Mouse (Mus musculus) liver, adult 2 months (tissue): Measurements from ENCODE around the gene Irf7. TPM values are rescaled to one million over a fixed set of nuclear protein-coding genes. Genes with fewer than 3 reads are reported as not detected.
A peak's percentile ranks its signal among the peaks of the same experiment; 100 is the strongest.

Experiments used
- DNase-seq: peaks from one replicate; pipeline ENCODE4 v3.0.0-alpha.2; 2011; ENCODE audit warnings: low read depth, low spot score; ENCODE audit errors: extremely low read depth
- H3K27ac ChIP-seq: fragments of 200-500 bp; replicated peaks from 2 replicates; pipeline ENCODE4 v1.5.1; 2012; ENCODE audit warnings: low read depth, mild to moderate bottlenecking, control low read depth, inconsistent platforms, low read length; ENCODE audit not compliant: insufficient read depth
- H3K27me3 ChIP-seq: fragments of 200-500 bp; 2 replicates; pipeline ENCODE4 v1.6.1; 2012; ENCODE audit warnings: mild to moderate bottlenecking, moderate library complexity, low read length, inconsistent platforms; ENCODE audit not compliant: control insufficient read depth, insufficient read depth
- H3K36me3 ChIP-seq: fragments of 200-500 bp; 2 replicates; pipeline ENCODE4 v1.6.1; 2012; ENCODE audit warnings: low read length, inconsistent platforms; ENCODE audit not compliant: control insufficient read depth, insufficient read depth
- H3K4me1 ChIP-seq: fragments of 200-500 bp; 2 replicates; pipeline ENCODE4 v1.6.1; 2011; ENCODE audit warnings: low read length; ENCODE audit not compliant: control insufficient read depth, insufficient read depth
- H3K4me3 ChIP-seq: fragments of 200-500 bp; 2 replicates; pipeline ENCODE4 v1.5.1; 2011; ENCODE audit warnings: low read depth, mild to moderate bottlenecking, control low read depth, low read length, moderate library complexity; ENCODE audit not compliant: insufficient read depth
- H3K79me2 ChIP-seq: fragments of 200-500 bp; 2 replicates; pipeline ENCODE4 v1.6.1; 2012; ENCODE audit warnings: inconsistent platforms, mild to moderate bottlenecking, low read length, moderate library complexity; ENCODE audit not compliant: control insufficient read depth, insufficient read depth
- H3K9ac ChIP-seq: fragments of 200-500 bp; 2 replicates; pipeline ENCODE4 v1.6.1; 2012; ENCODE audit warnings: low read depth, mild to moderate bottlenecking, control low read depth, inconsistent platforms, low read length
- CTCF ChIP-seq: fragments of 200-500 bp; IDR thresholded peaks from 2 replicates; pipeline ENCODE4 v1.5.1; 2011; ENCODE audit warnings: low read depth, low read length, control low read depth
- POLR2A ChIP-seq: fragments of 200-500 bp; IDR thresholded peaks from 2 replicates; pipeline ENCODE4 v1.6.1; 2011; ENCODE audit warnings: low read length, control low read depth; ENCODE audit not compliant: insufficient read depth; ENCODE audit errors: extremely low read depth
- WGBS: fragments of 180-500 bp; shearing (Covaris S2); methylation state at CpG from one replicate; pipeline ENCODE4 v1.1.7; 2018; 5-methylcytosine and 5-hydroxymethylcytosine counted together
- polyA plus RNA-seq: library from polyadenylated mRNA; depleted of rRNA; stranded (reverse); fragments of >200 nt; gene quantifications from 2 replicates; pipeline ENCODE4 v1.2.3, GENCODE M21; 2012
- total RNA-seq: library from RNA; depleted of rRNA; stranded (reverse); fragments of >200 nt; gene quantifications from 2 replicates; pipeline ENCODE4 v1.2.3, GENCODE M21; 2014

The Irf7 gene
- total and polyA plus RNA-seq, 2 experiments = 32.2 to 102 TPM

DNA sequence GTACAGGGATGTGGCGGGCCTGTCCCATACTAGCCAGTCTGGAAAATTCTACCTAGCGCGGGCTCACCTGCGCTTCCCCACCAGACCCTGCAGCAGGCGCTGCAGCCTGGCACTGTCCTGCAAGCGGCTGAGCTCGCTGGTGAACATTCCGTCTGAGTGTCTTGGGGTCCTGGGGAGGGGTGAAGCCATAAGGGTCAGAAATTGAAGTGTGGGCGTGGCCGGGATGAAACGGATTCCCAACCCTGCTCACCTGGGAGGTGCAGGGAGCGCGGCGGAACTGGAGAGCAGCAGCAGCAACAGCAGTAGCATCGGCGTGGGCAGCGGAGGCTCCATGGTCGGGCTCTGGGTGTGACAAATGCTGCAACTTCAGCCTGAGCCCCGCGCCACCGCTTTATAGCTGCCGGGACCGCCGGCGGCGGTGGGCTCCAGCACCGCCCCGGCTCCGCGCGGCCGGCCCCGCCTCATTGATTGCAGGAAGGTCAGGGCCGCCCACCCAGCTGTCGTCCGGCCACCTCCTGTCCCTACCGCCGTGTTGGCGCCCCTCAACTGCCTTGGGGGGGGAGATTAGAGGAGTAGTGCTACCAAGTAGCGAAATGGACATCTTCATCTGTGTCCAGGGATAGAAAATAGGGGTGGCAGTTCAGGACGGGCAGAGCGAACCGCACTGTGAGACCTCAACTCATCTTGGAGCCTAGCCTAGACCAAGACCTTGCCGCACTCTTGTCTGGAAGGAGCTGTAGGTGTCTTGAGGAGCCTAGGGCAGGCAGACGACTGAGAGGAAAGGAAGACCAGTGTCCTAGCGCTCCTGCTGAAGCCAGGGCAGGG, 12.7 kb upstream of the Irf7 start, which contains the start of gene Sct:
Sct (minus strand) TSS at position 368 of the 825 bp plus-strand sequence.
- H3K27ac ChIP-seq = no peak within 1 kb of the TSS
- DNase-seq = no peak
- H3K4me3 ChIP-seq = peak within 1 kb of the TSS; percentile 20; the same call in 1 of the 2 replicates
- no peak within 1 kb of the TSS for H3K9ac ChIP-seq
- H3K4me1 ChIP-seq = peaks cover 5% of the 10 kb centered on the region; the same call in 1 of the 2 replicates
- no peaks in the 10 kb centered on the region; the same call in 1 of the 2 replicates for H3K79me2 ChIP-seq
- TF ChIP-seq CTCF (peak; percentile 58), POLR2A (no peak)
- 16% methylated on average over 46 of the region's 46 CpGs for whole genome bisulfite sequencing
- H3K27me3 ChIP-seq = peaks cover 5% of the 10 kb centered on the region; the same call in 1 of the 2 replicates
- no peaks in the 10 kb centered on the region for H3K36me3 ChIP-seq

DNA sequence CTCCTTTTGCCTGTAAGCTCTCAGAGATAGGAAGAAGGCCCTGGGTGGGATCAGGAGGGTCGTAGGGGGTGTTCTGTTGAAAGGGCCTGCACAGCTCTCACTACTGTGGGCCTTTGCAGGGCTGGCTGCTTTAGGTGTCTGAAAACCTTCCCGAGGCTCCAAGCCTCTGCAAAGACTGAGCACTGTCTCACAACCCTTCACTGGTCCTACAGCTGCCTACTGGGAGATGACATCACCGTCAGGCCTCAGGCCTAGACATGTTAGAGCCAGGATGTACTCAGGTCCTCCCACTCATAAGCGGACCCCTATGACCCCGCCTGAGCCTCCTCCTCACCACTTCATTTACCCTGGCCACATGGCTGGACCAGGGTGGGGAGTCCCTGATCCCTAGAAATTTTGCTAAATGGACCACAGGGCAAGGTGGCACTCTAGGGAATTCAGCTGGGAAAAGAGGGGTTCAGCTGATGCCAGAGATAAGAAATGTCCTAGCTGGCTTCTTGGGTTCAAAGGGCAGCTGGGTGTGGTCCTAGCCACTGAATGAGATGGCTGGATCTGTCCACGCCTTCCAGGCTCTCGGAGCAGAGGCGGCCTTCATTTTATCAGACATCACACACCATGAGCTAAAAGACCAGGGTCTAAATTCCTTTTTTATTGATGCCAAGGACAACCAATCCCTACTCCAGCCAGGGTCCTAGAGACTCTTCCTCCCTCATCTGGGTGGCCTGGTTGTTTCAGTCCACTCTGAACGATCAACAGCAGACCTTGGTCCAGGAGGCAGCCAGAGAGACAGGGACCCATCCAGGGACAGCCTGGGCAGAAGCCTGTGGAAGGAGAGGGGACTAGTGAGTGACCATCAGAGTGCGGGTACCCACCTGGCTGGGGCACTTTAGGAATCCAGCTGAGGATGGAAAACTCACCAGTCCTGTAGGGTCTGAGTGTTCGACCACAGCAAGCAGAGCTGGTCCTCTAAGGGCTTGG, 11.7 kb upstream of the Irf7 start:
- no peak overlapping the region for H3K4me3 ChIP-seq
- WGBS = 90% methylated on average over 11 of the region's 11 CpGs
- no peak overlapping the region for H3K27ac ChIP-seq
- peaks cover 5% of the 10 kb centered on the region; the same call in 1 of the 2 replicates for H3K4me1 ChIP-seq
- peaks cover 5% of the 10 kb centered on the region; the same call in 1 of the 2 replicates for H3K27me3 ChIP-seq
- DNase-seq = no peak
- TF ChIP-seq POLR2A (no peak), CTCF (no peak)
- no peak overlapping the region for H3K9ac ChIP-seq
- H3K79me2 ChIP-seq = no peaks in the 10 kb centered on the region; the same call in 1 of the 2 replicates
- H3K36me3 ChIP-seq = no peaks in the 10 kb centered on the region

DNA sequence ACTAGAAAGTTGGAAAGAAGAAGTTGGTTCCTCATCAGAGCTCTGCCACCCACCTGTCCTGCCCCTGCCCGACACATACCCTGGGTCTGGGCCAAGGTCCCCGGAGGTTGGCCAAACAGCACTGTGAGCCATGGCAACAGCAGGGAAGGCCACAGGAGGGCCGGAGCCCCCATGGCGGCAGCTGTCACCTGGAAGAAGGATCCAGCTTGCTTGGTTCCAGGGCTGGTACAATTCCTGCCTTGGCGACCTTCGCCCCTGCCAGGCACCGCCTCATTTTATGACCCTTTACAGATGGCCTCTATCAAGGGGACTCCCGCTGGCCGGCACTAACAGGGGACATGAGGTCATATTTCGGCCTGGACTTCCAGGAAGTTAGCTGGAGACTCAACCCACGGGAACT, 10.3 kb upstream of the Irf7 start, which contains the start of gene Cdhr5:
Cdhr5 (minus strand) TSS at position 241 of the 400 bp plus-strand sequence.
- H3K27me3 ChIP-seq = peaks cover 5% of the 10 kb centered on the region; the same call in 1 of the 2 replicates
- no peaks in the 10 kb centered on the region; the same call in 1 of the 2 replicates for H3K79me2 ChIP-seq
- peak within 1 kb of the TSS; percentile 91 for H3K4me3 ChIP-seq
- H3K27ac ChIP-seq = peak within 1 kb of the TSS; percentile 80
- peak; percentile 68 for DNase-seq
- WGBS = 25% methylated on average over 11 of the region's 11 CpGs
- H3K36me3 ChIP-seq = no peaks in the 10 kb centered on the region
- H3K4me1 ChIP-seq = peaks cover 5% of the 10 kb centered on the region; the same call in 1 of the 2 replicates
- TF ChIP-seq POLR2A = no peak
- no peak for TF ChIP-seq CTCF
- H3K9ac ChIP-seq = peak within 1 kb of the TSS; percentile 86

DNA sequence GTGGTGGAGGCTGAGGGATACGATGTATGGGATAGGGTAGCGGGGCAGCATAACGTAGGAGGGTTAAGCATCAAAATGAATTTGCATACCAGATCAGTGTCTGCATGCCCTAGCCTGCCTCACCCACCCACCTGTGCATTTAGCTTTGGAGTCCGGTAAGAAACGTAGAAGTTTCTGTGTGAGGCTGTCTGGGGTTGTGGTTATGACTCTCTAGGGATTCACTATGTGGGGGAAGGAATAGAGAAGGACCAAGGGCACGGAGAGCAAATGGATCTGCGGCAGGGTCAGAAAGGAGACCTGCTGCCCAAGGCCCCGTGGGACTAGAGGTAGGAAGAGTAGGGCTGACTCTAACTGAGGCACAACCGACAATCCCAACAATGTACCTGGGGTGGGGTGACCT, 9.1 kb upstream of the Irf7 start:
- Histone ChIP-seq H3K4me1 (peaks cover 5% of the 10 kb centered on the region; the same call in 1 of the 2 replicates), H3K27ac (no peak overlapping the region), H3K36me3 (no peaks in the 10 kb centered on the region), H3K9ac (no peak overlapping the region), H3K4me3 (no peak overlapping the region), H3K27me3 (peaks cover 5% of the 10 kb centered on the region; the same call in 1 of the 2 replicates), H3K79me2 (no peaks in the 10 kb centered on the region; the same call in 1 of the 2 replicates)
- WGBS = 96% methylated on average over 9 of the region's 9 CpGs
- no peak for TF ChIP-seq POLR2A
- TF ChIP-seq CTCF = no peak
- no peak for DNase-seq

DNA sequence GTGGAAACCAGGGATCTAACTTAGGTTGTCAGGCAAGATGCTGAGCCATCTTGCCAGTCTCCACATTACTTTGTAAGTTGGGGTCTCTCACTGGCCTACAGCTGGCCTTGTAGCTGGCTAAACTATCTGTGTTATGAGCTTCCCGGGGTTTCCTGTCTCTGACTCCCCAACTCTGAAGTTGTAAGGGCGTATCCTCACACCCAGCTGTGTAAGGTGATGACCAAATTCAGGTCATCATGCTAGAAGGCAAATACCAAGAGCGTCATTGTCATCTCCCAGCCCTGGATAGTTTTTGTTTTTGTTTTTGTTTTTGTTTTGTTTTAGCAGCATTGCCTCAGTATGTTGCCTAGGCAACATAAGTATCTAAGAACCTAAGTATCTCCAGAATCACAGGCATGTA, 4.3 kb upstream of the Irf7 start:
- no peaks in the 10 kb centered on the region for H3K27me3 ChIP-seq
- no peak overlapping the region for H3K27ac ChIP-seq
- H3K4me1 ChIP-seq = peaks cover 4% of the 10 kb centered on the region
- DNase-seq = no peak
- no peak for TF ChIP-seq POLR2A
- no peak for TF ChIP-seq CTCF
- no peaks in the 10 kb centered on the region for H3K79me2 ChIP-seq
- 88% methylated on average over 3 of the region's 3 CpGs for WGBS
- H3K9ac ChIP-seq = no peak overlapping the region
- no peaks in the 10 kb centered on the region for H3K36me3 ChIP-seq
- no peak overlapping the region for H3K4me3 ChIP-seq
